Mouse (Mus musculus) cortical plate, adult 2 months (tissue): ENCODE measurements at regions not wholly inside any gene's neighbourhood (a gene's known extent, or its start where the extent isn't known, plus 50 kb on each side); places are given as distances from the start of the nearest gene placed in this dataset.

Source experiments
- H3K27ac ChIP-seq: fragments of 200-500 bp; 2 replicates; pipeline ENCODE4 v1.5.1; 2012; ENCODE audit warnings: low read length, control low read depth, inconsistent platforms; ENCODE audit not compliant: insufficient read depth
- H3K4me1 ChIP-seq: fragments of 200-500 bp; 2 replicates; pipeline ENCODE4 v1.6.1; 2011; ENCODE audit warnings: low read length; ENCODE audit not compliant: control insufficient read depth, insufficient read depth
- H3K4me3 ChIP-seq: fragments of 200-500 bp; 2 replicates; pipeline ENCODE4 v1.5.1; 2011; ENCODE audit warnings: mild to moderate bottlenecking, low read length, control low read depth; ENCODE audit not compliant: insufficient read depth
- CTCF ChIP-seq: fragments of 200-500 bp; IDR thresholded peaks from 2 replicates; pipeline ENCODE4 v1.5.1; 2011; ENCODE audit warnings: mild to moderate bottlenecking, control low read depth, low read length; ENCODE audit not compliant: insufficient read depth; ENCODE audit errors: extremely low read depth
- POLR2A ChIP-seq: fragments of 200-500 bp; IDR thresholded peaks from 2 replicates; pipeline ENCODE4 v1.6.1; 2011; ENCODE audit warnings: mild to moderate bottlenecking, low read length, control low read depth; ENCODE audit not compliant: insufficient read depth; ENCODE audit errors: extremely low read depth

DNA sequence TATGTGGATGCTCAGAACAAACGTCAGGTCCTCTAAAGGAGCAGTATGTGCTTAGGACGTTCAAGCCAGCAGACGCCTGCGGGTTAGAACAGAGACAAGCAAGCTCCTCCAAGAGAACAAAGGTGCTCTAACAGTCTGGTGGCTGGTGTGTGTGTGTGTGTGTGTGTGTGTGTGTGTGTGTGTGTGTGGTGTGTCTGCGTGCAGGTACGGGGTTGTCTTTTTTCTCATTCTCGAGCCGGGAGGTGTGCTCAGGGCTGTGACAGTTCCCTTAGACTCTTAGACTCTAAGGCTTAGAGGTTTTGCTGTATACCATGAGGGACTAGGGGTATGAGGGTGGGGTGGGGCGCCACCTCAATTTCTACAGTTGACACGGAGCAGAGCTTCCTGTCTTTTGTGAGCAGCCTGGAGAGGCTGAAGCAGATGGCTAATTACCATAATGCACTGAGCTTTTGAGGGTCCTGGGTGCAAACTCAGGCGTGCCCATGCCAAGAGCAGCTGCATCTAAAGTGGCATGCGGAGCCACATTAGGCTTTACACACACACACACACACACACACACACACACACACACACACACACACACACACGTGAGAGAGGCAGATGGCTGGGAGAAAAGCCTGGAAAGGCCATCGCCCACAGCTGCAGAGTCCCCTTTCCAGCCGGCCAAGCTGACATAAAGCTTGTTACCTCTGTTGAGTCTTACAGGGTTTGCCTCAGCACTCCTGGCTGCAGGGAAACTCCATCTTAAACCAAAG, 124.1 kb upstream of the Foxn2 start:
- TF ChIP-seq CTCF (no peak), POLR2A (no peak)
- Histone ChIP-seq H3K27ac (no peak overlapping the region), H3K4me1 (no peaks in the 10 kb centered on the region), H3K4me3 (no peak overlapping the region)

DNA sequence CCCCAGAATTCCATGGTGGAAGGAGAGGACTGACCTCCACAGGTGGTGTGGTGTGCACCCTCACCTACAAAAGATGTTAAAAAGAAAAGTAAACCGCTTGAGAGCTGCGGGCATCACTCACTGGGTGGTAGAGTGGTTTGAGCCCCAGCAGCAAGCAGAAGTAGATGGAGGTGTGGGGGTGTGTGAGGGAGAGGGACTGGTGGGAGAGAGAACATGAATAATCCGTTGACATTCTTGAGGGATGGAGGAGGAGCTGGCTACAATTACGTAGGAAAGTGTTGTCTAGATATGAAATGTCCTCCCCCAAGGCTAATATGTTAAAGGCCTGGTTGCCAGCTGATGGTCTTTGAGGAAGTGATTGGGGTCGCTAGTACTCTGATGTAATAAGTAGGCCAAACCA, 123.2 kb upstream of the Foxn2 start:
- no peak overlapping the region for H3K4me3 ChIP-seq
- H3K4me1 ChIP-seq, result no peaks in the 10 kb centered on the region
- TF ChIP-seq POLR2A (no peak), CTCF (no peak)

DNA sequence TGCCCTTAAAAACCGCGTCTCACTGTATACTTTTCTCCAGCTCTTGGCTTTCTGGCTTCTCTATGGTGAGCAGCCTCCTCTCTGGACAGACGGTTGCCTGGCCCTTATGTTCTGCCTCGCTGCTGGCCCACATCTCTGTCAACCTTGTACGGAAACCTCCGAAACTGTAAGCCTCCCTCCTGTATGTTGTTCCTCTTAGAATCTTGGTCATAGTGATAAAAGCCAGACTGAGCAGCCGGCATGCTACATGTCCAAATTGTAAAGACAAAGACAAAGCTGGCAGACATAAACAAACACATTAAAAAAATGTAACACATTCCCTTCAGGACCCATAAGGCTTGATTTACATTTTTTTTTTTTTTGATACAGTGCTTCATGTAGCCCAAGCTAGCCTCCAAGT, 122.7 kb upstream of the Foxn2 start:
- no peak for TF ChIP-seq POLR2A
- no peak for TF ChIP-seq CTCF
- no peak overlapping the region for H3K4me3 ChIP-seq
- no peak overlapping the region for H3K27ac ChIP-seq
- no peaks in the 10 kb centered on the region for H3K4me1 ChIP-seq

More for the DNA sequence above, 123.2 kb upstream of the Foxn2 start:
- H3K27ac ChIP-seq, result no peak overlapping the region

DNA sequence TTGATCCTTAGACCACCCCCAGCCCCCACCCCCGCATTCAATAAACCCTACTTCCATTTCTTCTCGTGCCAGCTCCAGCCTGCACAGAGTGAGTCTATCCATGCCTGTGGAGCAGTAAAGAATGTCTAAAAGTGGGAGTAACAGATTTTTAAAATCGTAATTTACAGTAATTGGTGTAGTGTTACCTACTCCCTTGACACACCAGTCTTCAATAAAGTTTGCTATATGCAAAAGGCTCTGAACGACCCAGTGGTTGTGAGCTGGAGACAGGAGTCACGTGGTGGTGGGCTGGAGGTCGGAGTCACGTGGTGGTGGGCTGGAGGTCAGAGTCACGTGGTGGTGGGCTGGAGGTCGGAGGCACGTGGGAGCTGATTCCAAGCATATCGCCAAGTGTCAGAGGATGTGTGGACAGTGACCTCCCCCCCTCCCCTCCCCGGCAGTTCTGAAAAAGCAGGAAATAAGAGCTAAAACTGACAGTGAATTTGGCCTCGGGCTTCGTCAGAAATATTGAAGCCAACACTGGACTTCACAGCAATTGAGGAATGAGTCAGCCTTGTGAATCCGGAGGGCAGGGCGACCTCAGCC, 122.2 kb upstream of the Foxn2 start:
- H3K4me3 ChIP-seq, result no peak overlapping the region
- no peak for TF ChIP-seq POLR2A
- no peak for TF ChIP-seq CTCF
- H3K4me1 ChIP-seq, result no peaks in the 10 kb centered on the region
- H3K27ac ChIP-seq, result no peak overlapping the region

DNA sequence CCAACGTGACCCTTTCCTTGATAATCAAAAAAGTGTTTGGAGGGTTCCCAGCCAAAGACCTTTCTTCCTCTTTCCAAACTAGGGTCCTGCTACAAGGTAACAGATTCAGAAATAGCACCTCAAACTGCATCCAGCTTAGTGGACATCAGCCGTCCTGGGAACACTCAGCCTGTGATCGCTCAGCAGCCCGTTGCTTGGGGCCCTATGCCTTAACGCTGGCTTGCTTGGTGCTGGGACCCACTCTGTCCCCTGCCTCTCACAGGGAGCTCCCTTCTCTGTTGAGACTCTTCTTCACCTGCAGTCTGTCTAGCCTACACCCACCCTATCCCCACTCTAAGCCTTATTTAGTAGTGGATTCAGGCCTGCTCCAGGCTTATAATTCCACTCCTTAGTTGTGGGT, 121.6 kb upstream of the Foxn2 start:
- H3K4me3 ChIP-seq, result no peak overlapping the region
- no peaks in the 10 kb centered on the region for H3K4me1 ChIP-seq
- TF ChIP-seq POLR2A (no peak), CTCF (no peak)
- H3K27ac ChIP-seq, result no peak overlapping the region

DNA sequence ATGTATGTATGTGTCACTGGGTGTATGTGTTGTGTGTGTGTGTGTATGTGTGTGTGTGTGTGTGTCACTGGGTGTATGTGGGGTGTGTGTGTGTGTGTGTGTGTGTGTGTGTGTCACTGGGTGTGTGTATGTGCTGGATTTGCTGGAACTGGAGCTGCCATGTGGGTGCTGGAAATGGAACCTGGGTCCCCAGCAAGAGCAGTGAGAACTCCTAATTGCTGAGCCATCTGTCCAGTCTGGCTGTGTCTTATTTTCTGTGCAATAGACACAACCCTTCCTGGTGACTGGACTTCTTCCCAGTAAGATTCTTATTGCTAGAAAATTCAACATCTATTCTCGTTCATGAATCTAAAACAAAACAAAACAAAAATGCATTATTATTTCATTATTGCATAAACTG, 119.8 kb upstream of the Foxn2 start:
- H3K27ac ChIP-seq, result no peak overlapping the region
- no peak for TF ChIP-seq POLR2A
- no peak for TF ChIP-seq CTCF
- H3K4me3 ChIP-seq, result no peak overlapping the region
- no peaks in the 10 kb centered on the region for H3K4me1 ChIP-seq

DNA sequence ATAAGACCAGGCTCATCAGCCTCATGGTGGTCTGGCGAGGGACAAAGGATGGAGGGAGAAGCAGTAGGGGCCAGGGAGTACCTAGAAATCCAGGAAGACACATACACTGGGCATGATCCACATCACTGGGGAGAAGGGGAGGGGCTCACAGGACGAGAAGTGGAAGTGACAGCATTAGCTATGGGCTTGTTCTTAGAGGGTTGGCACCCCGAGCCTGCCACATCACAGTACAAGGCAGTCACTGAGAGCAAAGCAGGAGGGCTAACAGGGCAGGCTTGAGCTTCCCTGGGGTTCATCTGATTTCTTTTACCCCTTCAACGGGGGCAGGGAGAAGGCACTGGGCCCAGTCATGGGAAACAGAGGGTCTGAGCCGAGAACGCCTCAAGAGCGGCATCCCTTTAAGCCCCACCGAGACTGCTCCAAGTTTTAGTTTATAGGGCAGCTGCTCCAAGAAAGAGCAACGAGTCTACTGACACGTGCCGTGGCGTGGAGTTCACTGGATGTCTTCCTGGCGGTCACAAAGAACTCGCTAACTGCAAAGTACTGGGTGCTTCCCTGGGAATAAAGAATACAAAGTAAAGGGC, 115.1 kb upstream of the Foxn2 start:
- no peaks in the 10 kb centered on the region for H3K4me1 ChIP-seq
- no peak for TF ChIP-seq POLR2A
- TF ChIP-seq CTCF, result no peak
- H3K4me3 ChIP-seq, result no peak overlapping the region
- H3K27ac ChIP-seq, result peak overlapping the region; percentile 55

DNA sequence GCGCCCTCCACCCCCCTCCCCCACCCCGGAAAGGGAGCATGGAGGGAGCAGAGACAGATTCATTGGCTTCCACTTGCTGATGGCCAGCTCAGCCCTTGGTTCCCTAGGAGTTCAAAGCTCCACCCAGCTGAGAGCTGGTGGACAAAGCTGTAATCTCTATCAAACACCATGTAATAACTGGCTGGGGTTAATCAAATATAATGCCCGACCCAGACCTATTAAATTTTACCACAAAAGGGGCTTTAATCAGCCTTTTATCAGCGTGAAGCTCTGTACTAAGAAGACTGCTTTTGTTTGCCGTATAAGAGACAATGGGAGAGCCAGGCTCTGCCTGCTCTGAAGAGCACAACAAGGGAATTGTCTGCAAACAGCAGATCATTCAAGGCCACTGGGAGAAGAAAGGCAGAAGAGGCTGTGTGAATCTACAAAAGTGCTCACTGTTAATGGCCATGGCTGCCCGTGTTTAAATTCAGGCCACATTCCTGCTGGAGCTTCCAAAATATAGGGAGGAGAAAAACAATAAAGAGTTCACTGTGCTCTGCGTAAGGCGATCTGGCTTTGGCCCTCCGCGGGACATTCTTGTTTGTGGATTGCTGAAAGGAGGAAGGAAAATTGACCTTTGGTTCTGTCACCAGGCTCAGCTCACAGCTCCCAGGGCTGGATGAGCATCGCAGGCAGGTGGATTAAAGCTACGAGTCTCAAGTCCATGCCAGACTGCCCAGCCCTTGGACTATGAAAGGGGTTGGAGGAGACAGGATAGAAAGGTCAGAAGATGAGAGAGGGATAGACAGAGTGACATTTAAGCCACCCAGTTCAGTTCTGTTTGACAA, 114.4 kb upstream of the Foxn2 start:
- Histone ChIP-seq H3K4me1 (no peaks in the 10 kb centered on the region), H3K4me3 (no peak overlapping the region), H3K27ac (peak overlapping the region; percentile 90)
- no peak for TF ChIP-seq CTCF
- no peak for TF ChIP-seq POLR2A

DNA sequence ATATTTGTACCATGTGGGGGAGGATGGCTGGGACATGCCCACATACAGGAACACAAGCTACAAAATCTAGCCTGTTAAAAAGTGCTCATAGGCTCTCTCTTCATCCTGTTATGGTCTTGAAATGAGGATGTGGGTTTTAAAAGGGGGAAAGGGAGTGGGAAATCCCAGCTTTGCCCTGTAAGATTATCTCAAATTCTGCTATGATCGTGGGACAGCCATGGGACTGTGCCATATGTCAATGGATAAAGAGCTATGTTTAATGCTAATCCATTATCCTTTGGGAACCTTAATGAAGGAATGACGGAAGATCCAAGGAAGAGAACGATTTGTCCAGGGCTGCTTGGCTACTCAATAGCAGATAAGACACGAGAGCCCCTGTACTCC, 113.8 kb upstream of the Foxn2 start:
- TF ChIP-seq POLR2A (no peak), CTCF (no peak)
- peak overlapping the region; percentile 90 for H3K27ac ChIP-seq
- no peaks in the 10 kb centered on the region for H3K4me1 ChIP-seq
- H3K4me3 ChIP-seq, result no peak overlapping the region
